Comparison of ENCODE assay signal across 8 mouse cellular contexts in the genomic region with DNA sequence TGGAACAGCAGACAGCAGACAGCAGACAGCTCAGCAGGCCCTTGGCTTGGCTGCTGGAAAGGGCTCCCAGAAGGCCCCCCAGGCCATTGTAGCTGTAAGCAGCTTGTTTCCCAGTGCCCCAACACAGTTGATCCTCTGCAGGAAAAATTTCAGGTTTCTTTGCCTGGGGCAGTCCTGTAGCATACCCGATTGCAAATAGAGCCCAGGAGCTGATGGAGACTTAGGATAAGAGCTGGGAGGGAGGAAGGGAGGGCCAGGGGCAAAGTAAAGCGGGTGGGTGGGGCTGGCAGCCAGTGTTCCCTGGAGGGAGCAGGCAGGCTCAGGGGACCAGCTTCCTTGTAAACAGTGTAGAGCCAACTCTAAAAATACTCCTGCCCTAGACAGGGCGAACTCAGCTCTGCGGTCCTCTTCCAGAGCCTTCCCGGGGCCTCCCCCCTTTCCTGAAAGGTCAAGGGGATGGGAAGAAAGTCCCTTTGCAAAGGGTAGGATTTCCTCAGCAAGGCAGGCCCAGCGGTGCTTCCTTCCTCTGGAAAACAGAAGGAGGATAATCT.
DNase-seq lines count a peak whose midpoint lies in the region; ATAC-seq and TF ChIP-seq lines count a peak whose summit lies in the region.

No protein-coding gene starts in this region.

- peak; percentile 94 for ATAC-seq in lung, embryonic 16.5 days (ENCODE audit: low read depth)

- H3K27ac ChIP-seq in MEL (ENCODE audit: control insufficient read depth, low read depth, low read length): no peak overlapping the region
- peak overlapping the region; percentile 80 for H3K27ac ChIP-seq in embryonic facial prominence, embryonic 10.5 days (replicated peaks)
- H3K27ac ChIP-seq in heart, embryonic 10.5 days: peak overlapping the region; percentile 91
- peak overlapping the region; percentile 85 for H3K27ac ChIP-seq in lung, embryonic 16.5 days (ENCODE audit: low read length)

- TF ChIP-seq RAD21 in MEL (IDR thresholded peaks at IDR 0.05; ENCODE audit: low read depth, low read length): no peak

- no peak for TF ChIP-seq EP300 in MEL (IDR thresholded peaks at IDR 0.05; ENCODE audit: low read depth in 1 of 2, low read length in 2 of 2)

- peaks cover 31 to 36% of the 10 kb centered on the region in 2 experiments for H3K4me1 ChIP-seq in MEL (ENCODE audit: control insufficient read depth in 1 of 2, insufficient read depth in 2 of 2, low read length in 2 of 2)
- peaks cover 32% of the 10 kb centered on the region for H3K4me1 ChIP-seq in embryonic facial prominence, embryonic 10.5 days
- peaks cover 54% of the 10 kb centered on the region for H3K4me1 ChIP-seq in heart, embryonic 10.5 days
- peaks cover 38% of the 10 kb centered on the region for H3K4me1 ChIP-seq in lung, embryonic 16.5 days (replicated peaks; ENCODE audit: control insufficient read depth, insufficient read depth, low read length)

- peak; percentile 23 for DNase-seq in MEL (ENCODE audit: low read depth, low spot score)
- DNase-seq in embryonic facial prominence, embryonic 10.5 days (ENCODE audit: low spot score): peak; percentile 44
- DNase-seq in heart, embryonic 10.5 days (ENCODE audit: low spot score): peak; percentile 81
- DNase-seq in kidney, adult 8-10 months: peak; percentile 67 to 80
- DNase-seq in c-Kit-positive CD71-positive TER-119-positive erythroid progenitor cells, embryonic 14.5 days (ENCODE audit: low spot score): no peak
- DNase-seq in cerebellum, adult 11-12 months: no peak
- no peak for DNase-seq in layer of hippocampus, postnatal 25 days (ENCODE audit: extremely low spot score in 1 of 2, low spot score in 1 of 2)

- no peaks in the 10 kb centered on the region for H3K9me3 ChIP-seq in MEL (replicated peaks; ENCODE audit: insufficient read depth, low read length)
- H3K9me3 ChIP-seq in embryonic facial prominence, embryonic 10.5 days: no peaks in the 10 kb centered on the region
- no peaks in the 10 kb centered on the region for H3K9me3 ChIP-seq in heart, embryonic 10.5 days
- H3K9me3 ChIP-seq in lung, embryonic 16.5 days (ENCODE audit: control insufficient read depth, low read length): no peaks in the 10 kb centered on the region

- no peak overlapping the region for H3K4me2 ChIP-seq in lung, embryonic 16.5 days (ENCODE audit: low read depth, low read length)

- TF ChIP-seq CTCF in MEL (IDR thresholded peaks at IDR 0.05 in 2 of 3, conservative IDR thresholded peaks at IDR 0.05 in 1 of 3; ENCODE audit: control insufficient read depth in 1 of 3, insufficient read depth in 1 of 3, low read depth in 2 of 3, low read length in 3 of 3, poor library complexity in 1 of 3, severe bottlenecking in 1 of 3): no peak

- no peak overlapping the region for H3K4me3 ChIP-seq in MEL (ENCODE audit: control insufficient read depth in 1 of 2, insufficient read depth in 1 of 2, low read depth in 2 of 2, low read length in 2 of 2)
- no peak overlapping the region for H3K4me3 ChIP-seq in embryonic facial prominence, embryonic 10.5 days
- peak overlapping the region; percentile 27; the same call in 1 of the 2 replicates for H3K4me3 ChIP-seq in heart, embryonic 10.5 days
- H3K4me3 ChIP-seq in lung, embryonic 16.5 days (ENCODE audit: low read length): no peak overlapping the region

- 0 out of 2 replicates have a peak overlapping the region, but pooled peaks have one; percentile 32 for H3K9ac ChIP-seq in MEL (ENCODE audit: control insufficient read depth, low read depth, low read length, poor library complexity, severe bottlenecking)
- peak overlapping the region; percentile 25; the same call in 1 of the 2 replicates for H3K9ac ChIP-seq in lung, embryonic 16.5 days (ENCODE audit: low read length)

- H3K79me2 ChIP-seq in MEL (ENCODE audit: control insufficient read depth, insufficient read depth, low read length, poor library complexity): no peaks in the 10 kb centered on the region

- 11% methylated on average over 6 of the region's 6 CpGs for WGBS in embryonic facial prominence, embryonic 10.5 days
- 2% methylated on average over 6 of the region's 6 CpGs for WGBS in heart, embryonic 10.5 days
- 11% methylated on average over 6 of the region's 6 CpGs for WGBS in lung, embryonic 16.5 days

- no peak for TF ChIP-seq POLR2A in MEL (IDR thresholded peaks at IDR 0.05; ENCODE audit: control insufficient read depth in 1 of 2, insufficient read depth in 1 of 2, low read depth in 1 of 2, low read length in 2 of 2, poor library complexity in 1 of 2)

- H3K27me3 ChIP-seq in MEL (ENCODE audit: control insufficient read depth in 1 of 2, insufficient read depth in 2 of 2, low read length in 2 of 2): no peaks in the 10 kb centered on the region
- no peaks in the 10 kb centered on the region for H3K27me3 ChIP-seq in embryonic facial prominence, embryonic 10.5 days (replicated peaks; ENCODE audit: low read depth, poor library complexity, severe bottlenecking)
- no peaks in the 10 kb centered on the region; the same call in 1 of the 2 replicates for H3K27me3 ChIP-seq in heart, embryonic 10.5 days (ENCODE audit: insufficient read depth, poor library complexity, severe bottlenecking)
- H3K27me3 ChIP-seq in lung, embryonic 16.5 days (ENCODE audit: control insufficient read depth, insufficient read depth, low read depth, low read length): no peaks in the 10 kb centered on the region

- H3K36me3 ChIP-seq in MEL (ENCODE audit: control insufficient read depth in 1 of 2, insufficient read depth in 2 of 2, low read length in 2 of 2): peaks cover 0 to 40% of the 10 kb centered on the region in 2 experiments; a peak in 2 of 4 replicates
- H3K36me3 ChIP-seq in embryonic facial prominence, embryonic 10.5 days (replicated peaks): no peaks in the 10 kb centered on the region
- no peaks in the 10 kb centered on the region for H3K36me3 ChIP-seq in heart, embryonic 10.5 days
- no peaks in the 10 kb centered on the region for H3K36me3 ChIP-seq in lung, embryonic 16.5 days (ENCODE audit: control insufficient read depth, insufficient read depth, low read length)

TF ChIP-seq in MEL, 35 proteins besides CTCF, POLR2A, EP300 and RAD21:
- no peak for TF ChIP-seq MAFK (IDR thresholded peaks at IDR 0.05; ENCODE audit: borderline replicate concordance, low read depth, low read length)
- no peak for TF ChIP-seq BHLHE40 (IDR thresholded peaks at IDR 0.05; ENCODE audit: borderline replicate concordance, low read depth, low read length)
- TF ChIP-seq RCOR1 (IDR thresholded peaks at IDR 0.05; ENCODE audit: low read depth, low read length): no peak
- TF ChIP-seq MYC (IDR thresholded peaks at IDR 0.05; ENCODE audit: low read depth, low read length): no peak
- TF ChIP-seq ZKSCAN1 (IDR thresholded peaks at IDR 0.05; ENCODE audit: low read depth, low read length): no peak
- TF ChIP-seq ELF1 (IDR thresholded peaks at IDR 0.05; ENCODE audit: low read depth, low read length): no peak
- no peak for TF ChIP-seq MYB (IDR thresholded peaks at IDR 0.05; ENCODE audit: low read depth, low read length)
- TF ChIP-seq MAZ (IDR thresholded peaks at IDR 0.05; ENCODE audit: low read depth, low read length): no peak
- no peak for TF ChIP-seq UBTF (IDR thresholded peaks at IDR 0.05; ENCODE audit: borderline replicate concordance, insufficient read depth, low read depth, low read length)
- TF ChIP-seq SIN3A (IDR thresholded peaks at IDR 0.05; ENCODE audit: low read length): no peak
- no peak for TF ChIP-seq USF2 (IDR thresholded peaks at IDR 0.05; ENCODE audit: borderline replicate concordance in 1 of 2, insufficient read depth in 1 of 2, low read depth in 1 of 2, low read length in 2 of 2)
- TF ChIP-seq POLR2AphosphoS5 (IDR thresholded peaks at IDR 0.05; ENCODE audit: borderline replicate concordance, low read depth, low read length): no peak
- TF ChIP-seq GABPA (IDR thresholded peaks at IDR 0.05; ENCODE audit: low read depth, low read length): no peak
- no peak for TF ChIP-seq E2F4 (IDR thresholded peaks at IDR 0.05; ENCODE audit: borderline replicate concordance, low read depth, low read length)
- TF ChIP-seq TAL1 (IDR thresholded peaks at IDR 0.05; ENCODE audit: low read length): no peak
- TF ChIP-seq MXI1 (IDR thresholded peaks at IDR 0.05; ENCODE audit: low read depth, low read length): no peak
TF ChIP-seq in MEL: peak in this region for 0.

Comparison
In these comparisons a context has a peak if more than half of its experiments do, and no peak if none do; other contexts are left out.
1. DNase-seq: peak in MEL (single experiment), embryonic facial prominence, embryonic 10.5 days (single experiment), heart, embryonic 10.5 days (single experiment) and kidney, adult 8-10 months (2 of 2); none in c-Kit-positive CD71-positive TER-119-positive erythroid progenitor cells, embryonic 14.5 days (single experiment), cerebellum, adult 11-12 months (single experiment) and layer of hippocampus, postnatal 25 days (0 of 2).